In the genomic region with DNA sequence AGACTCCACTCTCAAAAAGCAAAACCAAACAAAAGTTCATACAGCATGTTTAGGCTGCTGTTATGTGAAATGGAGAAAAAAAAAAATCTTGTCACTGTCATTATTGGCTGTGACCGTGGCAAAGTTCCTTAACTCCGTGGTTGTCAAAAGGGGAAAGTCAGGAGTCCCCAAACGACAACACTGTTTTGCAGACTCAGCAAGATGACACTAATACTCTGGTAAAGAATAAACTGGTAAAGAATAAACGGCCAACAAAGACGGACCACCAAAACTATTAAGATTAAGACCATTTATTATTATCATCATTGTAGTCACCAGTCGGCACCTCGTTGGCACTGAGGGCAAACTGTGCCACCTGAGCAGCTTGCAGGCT, we compare ENCODE assay signal across 8 mouse cellular contexts. TPM values are rescaled to one million over a fixed set of nuclear protein-coding genes. Genes with fewer than 3 reads are reported as not detected.
DNase-seq lines count a peak whose midpoint lies in the region; ATAC-seq and TF ChIP-seq lines count a peak whose summit lies in the region.

No protein-coding gene starts in this region.

- peaks cover 41% of the 10 kb centered on the region for H3K79me2 ChIP-seq in macrophage (ENCODE audit: inconsistent target)

- peaks cover 13 to 34% of the 10 kb centered on the region in 2 experiments for H3K4me1 ChIP-seq in heart, embryonic 14.5 days (ENCODE audit: control insufficient read depth in 2 of 2, insufficient read depth in 2 of 2, low read length in 2 of 2)
- peaks cover 0 to 18% of the 10 kb centered on the region in 2 experiments; a peak in 2 of 4 replicates for H3K4me1 ChIP-seq in ES-E14 (ENCODE audit: control insufficient read depth in 2 of 2, insufficient read depth in 2 of 2, low read length in 2 of 2, poor library complexity in 1 of 2)
- H3K4me1 ChIP-seq in forebrain, postnatal 0 days (ENCODE audit: insufficient read depth) = peaks cover 17% of the 10 kb centered on the region

- H3K9ac ChIP-seq in heart, embryonic 14.5 days (ENCODE audit: low read length) = peak overlapping the region; percentile 86
- peak overlapping the region; percentile 95 for H3K9ac ChIP-seq in ES-E14 (ENCODE audit: insufficient read depth, low read depth, low read length, poor library complexity, severe bottlenecking)
- peak overlapping the region; percentile 88 for H3K9ac ChIP-seq in forebrain, postnatal 0 days

- H3K4me2 ChIP-seq in heart, embryonic 14.5 days (ENCODE audit: low read length) = peak overlapping the region; percentile 72
- peak overlapping the region; percentile 85 for H3K4me2 ChIP-seq in forebrain, postnatal 0 days (ENCODE audit: low read depth)

- TF ChIP-seq CTCF in forebrain, postnatal 0 days (IDR thresholded peaks at IDR 0.05; ENCODE audit: low read depth) = no peak

- H3K4me3 ChIP-seq in heart, embryonic 14.5 days (ENCODE audit: control insufficient read depth in 1 of 2, insufficient read depth in 1 of 2, low read depth in 1 of 2, low read length in 2 of 2) = peak overlapping the region; percentile 77 to 91
- H3K4me3 ChIP-seq in ES-E14 (ENCODE audit: insufficient read depth in 1 of 2, low read depth in 1 of 2, low read length in 2 of 2, poor library complexity in 1 of 2, severe bottlenecking in 1 of 2) (peak overlapping the region; percentile 70 to 97), macrophage (ENCODE audit: inconsistent target) (peak overlapping the region; percentile 50)
- H3K4me3 ChIP-seq in forebrain, postnatal 0 days (ENCODE audit: low read depth, low read length) = peak overlapping the region; percentile 84

- no peaks in the 10 kb centered on the region for H3K9me3 ChIP-seq in heart, embryonic 14.5 days (ENCODE audit: control insufficient read depth, low read length)
- no peaks in the 10 kb centered on the region for H3K9me3 ChIP-seq in ES-E14 (ENCODE audit: control insufficient read depth, insufficient read depth, low read depth, low read length)
- H3K9me3 ChIP-seq in forebrain, postnatal 0 days (ENCODE audit: low read length) = no peaks in the 10 kb centered on the region

- peaks cover 83% of the 10 kb centered on the region for H3K36me3 ChIP-seq in heart, embryonic 14.5 days (ENCODE audit: control insufficient read depth, insufficient read depth, low read length)
- H3K36me3 ChIP-seq in ES-E14 (ENCODE audit: control insufficient read depth, insufficient read depth, low read length, poor library complexity, severe bottlenecking) = peaks cover 61% of the 10 kb centered on the region
- peaks cover 73% of the 10 kb centered on the region for H3K36me3 ChIP-seq in forebrain, postnatal 0 days (ENCODE audit: insufficient read depth)
- H3K36me3 ChIP-seq in macrophage (ENCODE audit: inconsistent target) = peaks cover 59% of the 10 kb centered on the region

- peak overlapping the region; percentile 67 to 85 for H3K27ac ChIP-seq in heart, embryonic 14.5 days (replicated peaks in 1 of 2; ENCODE audit: control insufficient read depth in 1 of 2, insufficient read depth in 1 of 2, low read depth in 2 of 2, low read length in 2 of 2)
- H3K27ac ChIP-seq in ES-E14 (ENCODE audit: insufficient read depth, low read depth, low read length, poor library complexity, severe bottlenecking) (peak overlapping the region; percentile 86), macrophage (peak overlapping the region; percentile 39)
- H3K27ac ChIP-seq in forebrain, postnatal 0 days (ENCODE audit: low read depth, low read length) = peak overlapping the region; percentile 84

- DNase-seq in heart, postnatal 10 days = no peak
- DNase-seq in ES-E14 (ENCODE audit: low read depth, low spot score) = no peak
- DNase-seq in forebrain, postnatal 0 days = no peak
- no peak for DNase-seq in layer of hippocampus, postnatal 14 days (ENCODE audit: low spot score in 2 of 2)
- DNase-seq in thymus, postnatal 25 days = no peak
- DNase-seq in kidney, postnatal 25 days = no peak

- intact Hi-C loops in heart, postnatal 10 days (cut with DNase I) = no loop called here

- in situ Hi-C loops in ES-E14 (cut with MboI; ENCODE audit: low sequenced_read_pairs in 2 of 2, unreplicated experiment in 2 of 2) = no loop called here

- no peaks in the 10 kb centered on the region for H3K27me3 ChIP-seq in heart, embryonic 14.5 days (ENCODE audit: control insufficient read depth, insufficient read depth, low read length)
- no peaks in the 10 kb centered on the region for H3K27me3 ChIP-seq in forebrain, postnatal 0 days (ENCODE audit: insufficient read depth, low read length)

- WGBS in heart, embryonic 14.5 days = 2% methylated on average over 7 of the region's 7 CpGs
- WGBS in forebrain, postnatal 0 days = 2% methylated on average over 7 of the region's 7 CpGs
- WGBS in macrophage (ENCODE audit: missing documents) = 0% methylated on average over 7 of the region's 7 CpGs

- ATAC-seq in heart, embryonic 14.5 days (ENCODE audit: insufficient number of reproducible peaks, insufficient read depth, low FRiP score, low read depth) = no peak
- no peak for ATAC-seq in forebrain, postnatal 0 days

TF ChIP-seq in ES-E14, 5 proteins besides CTCF, POLR2A, EP300 and RAD21:
- TF ChIP-seq MAFK (IDR thresholded peaks at IDR 0.05; ENCODE audit: insufficient read depth, low read depth, low read length) (peak; percentile 95), HCFC1 (IDR thresholded peaks at IDR 0.05; ENCODE audit: borderline replicate concordance, insufficient read depth, low read length) (no peak)

RNA-seq across cellular contexts. Expression of gene Rad23a, which starts 0.6 kb away (rescaled TPM):
- polyA plus RNA-seq in heart, embryonic 14.5 days (2014; fragmentation: Nextera tagmentation; extraction: Ambion mirVana) = 122 and 125 TPM in 2 replicates
- total RNA-seq in heart, postnatal 10 days (2021) = 10 to 100 TPM; 77.8 to 88.5 TPM
- 76.7 and 76.8 TPM in 2 replicates for total RNA-seq in ES-E14 (2012; rRNA removed)
- 32.2 and 55.3 TPM in 2 replicates for total RNA-seq in forebrain, postnatal 0 days (2014; rRNA removed)
- 63.5 and 77.4 TPM in 2 replicates for polyA plus RNA-seq in forebrain, postnatal 0 days (2015; fragmentation: Nextera tagmentation; extraction: Ambion mirVana)
- 10 to 100 TPM in 25 of 26 experiments, 1 to 10 TPM in 1; 9.5 to 50.9 (median 28.6) TPM for total RNA-seq in macrophage (2018; cell fraction: chromatin; rRNA removed)
- 100 to 1,000 TPM in 1 of 26 experiments, 10 to 100 TPM in 25; 51.2 to 102 (median 76.6) TPM for total RNA-seq in macrophage (2018; cell fraction: cytosol; rRNA removed)
- total RNA-seq in macrophage (2018; cell fraction: nucleus; rRNA removed) = 10 to 100 TPM; 15.7 to 75.1 (median 36.9) TPM
- 49.2 to 87.2 TPM (median 79.3 TPM) in 3 replicates for polyA plus RNA-seq in macrophage (2018)
- total RNA-seq in layer of hippocampus, postnatal 14 days (2021) = 10 to 100 TPM; 59.4 to 64.8 TPM

RNA-seq across cellular contexts. Expression of gene Calr, which starts 6.9 kb away (rescaled TPM):
- polyA plus RNA-seq in heart, embryonic 14.5 days (2014; fragmentation: Nextera tagmentation; extraction: Ambion mirVana) = 500 and 527 TPM in 2 replicates
- 100 to 1,000 TPM; 275 to 333 TPM for total RNA-seq in heart, postnatal 10 days (2021)
- 1,121 and 1,357 TPM in 2 replicates for total RNA-seq in ES-E14 (2012; rRNA removed)
- total RNA-seq in forebrain, postnatal 0 days (2014; rRNA removed) = 470 and 505 TPM in 2 replicates
- polyA plus RNA-seq in forebrain, postnatal 0 days (2015; fragmentation: Nextera tagmentation; extraction: Ambion mirVana) = 354 and 405 TPM in 2 replicates
- total RNA-seq in macrophage (2018; cell fraction: chromatin; rRNA removed) = 100 to 1,000 TPM in 22 of 26 experiments, 10 to 100 TPM in 4; 65.1 to 425 (median 153) TPM
- 1,000 to 10,000 TPM in 3 of 26 experiments, 100 to 1,000 TPM in 23; 515 to 1,040 (median 830) TPM for total RNA-seq in macrophage (2018; cell fraction: cytosol; rRNA removed)
- total RNA-seq in macrophage (2018; cell fraction: nucleus; rRNA removed) = 1,000 to 10,000 TPM in 8 of 26 experiments, 100 to 1,000 TPM in 18; 204 to 1,692 (median 893) TPM
- 836 to 3,382 TPM (median 1,154 TPM) in 3 replicates for polyA plus RNA-seq in macrophage (2018)
- total RNA-seq in layer of hippocampus, postnatal 14 days (2021) = 100 to 1,000 TPM; 453 to 590 TPM

RNA-seq across cellular contexts. Expression of gene Gadd45gip1, which starts 8.5 kb away (rescaled TPM):
- polyA plus RNA-seq in heart, embryonic 14.5 days (2014; fragmentation: Nextera tagmentation; extraction: Ambion mirVana) = 49.9 and 53.0 TPM in 2 replicates
- 10 to 100 TPM; 23.7 to 25.0 TPM for total RNA-seq in heart, postnatal 10 days (2021)
- total RNA-seq in ES-E14 (2012; rRNA removed) = 24.7 and 30.8 TPM in 2 replicates
- 24.7 and 28.7 TPM in 2 replicates for total RNA-seq in forebrain, postnatal 0 days (2014; rRNA removed)
- 36.7 and 40.8 TPM in 2 replicates for polyA plus RNA-seq in forebrain, postnatal 0 days (2015; fragmentation: Nextera tagmentation; extraction: Ambion mirVana)
- total RNA-seq in macrophage (2018; cell fraction: chromatin; rRNA removed) = 1 to 10 TPM in 17 of 26 experiments, under 1 TPM in 9; 0.33 to 6.5 (median 1.4) TPM
- total RNA-seq in macrophage (2018; cell fraction: cytosol; rRNA removed) = 10 to 100 TPM in 5 of 26 experiments, 1 to 10 TPM in 21; 4.9 to 11.1 (median 7.5) TPM
- 1 to 10 TPM in 25 of 26 experiments, under 1 TPM in 1; 0.89 to 5.3 (median 2.0) TPM for total RNA-seq in macrophage (2018; cell fraction: nucleus; rRNA removed)
- 5.8 to 13.9 TPM (median 8.6 TPM) in 3 replicates for polyA plus RNA-seq in macrophage (2018)
- 10 to 100 TPM; 19.4 to 20.4 TPM for total RNA-seq in layer of hippocampus, postnatal 14 days (2021)

RNA-seq across cellular contexts. Expression of gene Farsa, which starts 16.9 kb away (rescaled TPM):
- 47.6 and 50.7 TPM in 2 replicates for polyA plus RNA-seq in heart, embryonic 14.5 days (2014; fragmentation: Nextera tagmentation; extraction: Ambion mirVana)
- total RNA-seq in heart, postnatal 10 days (2021) = 10 to 100 TPM; 31.7 to 32.5 TPM
- 123 and 137 TPM in 2 replicates for total RNA-seq in ES-E14 (2012; rRNA removed)
- 77.1 and 91.2 TPM in 2 replicates for total RNA-seq in forebrain, postnatal 0 days (2014; rRNA removed)
- 100 and 103 TPM in 2 replicates for polyA plus RNA-seq in forebrain, postnatal 0 days (2015; fragmentation: Nextera tagmentation; extraction: Ambion mirVana)
- total RNA-seq in macrophage (2018; cell fraction: chromatin; rRNA removed) = 100 to 1,000 TPM in 1 of 26 experiments, 10 to 100 TPM in 25; 19.4 to 110 (median 62.2) TPM
- total RNA-seq in macrophage (2018; cell fraction: cytosol; rRNA removed) = 10 to 100 TPM; 20.0 to 36.0 (median 29.3) TPM
- total RNA-seq in macrophage (2018; cell fraction: nucleus; rRNA removed) = 10 to 100 TPM; 18.5 to 84.5 (median 35.1) TPM
- 24.5 to 43.1 TPM (median 29.5 TPM) in 3 replicates for polyA plus RNA-seq in macrophage (2018)
- 10 to 100 TPM; 55.3 to 58.4 TPM for total RNA-seq in layer of hippocampus, postnatal 14 days (2021)

RNA-seq across cellular contexts. Expression of gene Dand5, which starts 17.2 kb away (rescaled TPM):
- 5.9 and 6.6 TPM in 2 replicates for polyA plus RNA-seq in heart, embryonic 14.5 days (2014; fragmentation: Nextera tagmentation; extraction: Ambion mirVana)
- 1 to 10 TPM; 3.1 to 3.8 TPM for total RNA-seq in heart, postnatal 10 days (2021)
- 1.0 and 1.4 TPM in 2 replicates for total RNA-seq in ES-E14 (2012; rRNA removed)
- total RNA-seq in forebrain, postnatal 0 days (2014; rRNA removed) = 4.7 and 6.9 TPM in 2 replicates
- 8.2 and 10.0 TPM in 2 replicates for polyA plus RNA-seq in forebrain, postnatal 0 days (2015; fragmentation: Nextera tagmentation; extraction: Ambion mirVana)
- 1 to 10 TPM in 14 of 26 experiments, under 1 TPM in 6, not detected in 6; 0.29 to 7.6 (median 2.3) TPM for total RNA-seq in macrophage (2018; cell fraction: chromatin; rRNA removed)
- 1 to 10 TPM in 21 of 26 experiments, under 1 TPM in 5; 0.33 to 3.3 (median 2.0) TPM for total RNA-seq in macrophage (2018; cell fraction: cytosol; rRNA removed)
- 1 to 10 TPM in 15 of 26 experiments, under 1 TPM in 9, not detected in 2; 0.30 to 5.9 (median 1.6) TPM for total RNA-seq in macrophage (2018; cell fraction: nucleus; rRNA removed)
- 1.2 to 3.3 TPM (median 2.9 TPM) in 3 replicates for polyA plus RNA-seq in macrophage (2018)
- 1 to 10 TPM; 7.4 to 8.6 TPM for total RNA-seq in layer of hippocampus, postnatal 14 days (2021)
